Mouse (Mus musculus) embryonic facial prominence, embryonic 14.5 days (tissue): ENCODE data around the gene Thbd. TPM values are rescaled to one million over a fixed set of nuclear protein-coding genes. Genes with fewer than 3 reads are reported as not detected.

Source experiments
- ATAC-seq: fragments of 200-750 bp; cut with Nextera tagmentation; 2 replicates; pipeline ENCODE4 v1.8.0; 2017; ENCODE audit warnings: low read depth, moderate number of reproducible peaks, moderate TSS enrichment
- DNase-seq: peaks from one replicate; pipeline ENCODE4 v3.0.0-alpha.2; 2015; ENCODE audit warnings: low spot score
- H3K27ac ChIP-seq: fragments of 300-500 bp; sonication (generic); replicated peaks from 2 replicates; pipeline ENCODE4 v1.5.1; 2014; ENCODE audit warnings: low read depth, mild to moderate bottlenecking, low read length, moderate library complexity
- H3K27me3 ChIP-seq: fragments of 300-500 bp; sonication (generic); replicated peaks from 2 replicates; pipeline ENCODE4 v1.6.1; 2014; ENCODE audit warnings: low read length; ENCODE audit not compliant: control insufficient read depth, insufficient read depth
- H3K36me3 ChIP-seq: fragments of 300-500 bp; sonication (generic); 2 replicates; pipeline ENCODE4 v1.6.1; 2014; ENCODE audit warnings: low read length, mixed read lengths; ENCODE audit not compliant: control insufficient read depth, insufficient read depth
- H3K4me1 ChIP-seq: fragments of 300-500 bp; sonication (generic); 2 replicates; pipeline ENCODE4 v1.6.1; 2014; ENCODE audit warnings: antibody characterized with exemption, low read length; ENCODE audit not compliant: control insufficient read depth, insufficient read depth
- H3K4me2 ChIP-seq: fragments of 300-500 bp; sonication (generic); 2 replicates; pipeline ENCODE4 v1.6.1; 2014; ENCODE audit warnings: low read depth, mild to moderate bottlenecking, low read length, moderate library complexity, mixed read lengths
- H3K4me3 ChIP-seq: fragments of 300-500 bp; sonication (generic); 2 replicates; pipeline ENCODE4 v1.5.1; 2014; ENCODE audit warnings: low read depth, mild to moderate bottlenecking, low read length
- H3K9ac ChIP-seq: fragments of 300-500 bp; sonication (generic); 2 replicates; pipeline ENCODE4 v1.6.1; 2014; ENCODE audit warnings: low read depth, mild to moderate bottlenecking, low read length, moderate library complexity, mixed read lengths
- H3K9me3 ChIP-seq: fragments of 300-500 bp; sonication (generic); 2 replicates; pipeline ENCODE4 v1.6.1; 2016; ENCODE audit warnings: low read length; ENCODE audit not compliant: control insufficient read depth
- WGBS: fragments of 180-500 bp; shearing (Covaris S2); extraction: QIAGEN DNeasy Blood & Tissue Kit; methylation state at CpG from one replicate; pipeline ENCODE4 v1.1.7; 2014; 5-methylcytosine and 5-hydroxymethylcytosine counted together
- polyA plus RNA-seq: library from polyadenylated mRNA; unstranded; fragments of >200 nt; fragmentation: Nextera tagmentation; extraction: Ambion mirVana; gene quantifications from 2 replicates; pipeline ENCODE4 v1.2.1, GENCODE M21; 2014

Gene Thbd
- polyA plus RNA-seq, result 29.7 and 31.4 TPM in 2 replicates

DNA sequence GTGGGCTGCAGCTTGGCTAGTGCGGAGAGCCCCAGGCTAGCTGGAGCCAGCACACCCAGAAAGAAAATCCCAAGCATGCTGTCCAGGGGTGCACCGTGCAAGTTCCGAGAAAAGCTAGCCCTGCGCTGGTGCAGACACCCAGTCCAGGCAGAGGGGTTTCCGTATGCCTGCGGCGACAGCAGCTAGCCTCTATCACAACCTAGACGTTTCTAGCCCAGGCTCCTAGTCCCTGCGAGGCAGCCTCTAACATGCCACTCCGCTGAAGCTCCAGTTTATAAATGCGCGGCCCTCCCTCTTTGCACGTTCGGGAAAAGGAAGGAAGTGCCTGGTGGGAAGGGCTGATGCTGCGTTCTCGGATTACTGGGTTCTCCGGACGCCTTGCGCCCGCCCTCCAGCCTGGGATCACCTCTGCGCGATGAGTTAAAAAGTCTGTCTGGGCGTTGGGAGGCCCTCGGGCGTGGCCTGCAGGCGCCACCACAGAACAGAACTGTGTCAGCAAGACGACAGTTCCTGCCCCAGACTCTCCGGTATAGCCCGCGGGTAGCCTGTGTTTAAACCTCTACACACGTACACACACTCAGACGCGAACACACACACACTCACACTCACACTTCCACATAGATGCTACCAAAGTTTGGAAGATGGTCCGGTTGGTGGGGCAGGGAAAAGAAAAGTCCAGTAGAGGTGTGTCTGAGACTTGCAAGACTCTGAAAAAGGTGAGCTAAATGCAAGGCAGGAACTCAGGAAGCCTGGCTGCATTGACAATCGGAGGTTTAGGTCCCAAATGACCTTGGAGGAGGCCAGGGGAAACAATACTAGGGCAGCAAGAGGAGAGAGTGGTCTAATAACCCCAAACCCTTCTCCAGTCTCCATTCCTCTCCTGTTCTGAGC lies at the start of gene Thbd:
Gene Thbd, minus strand, starts transcription at position 319 of the 891 bp plus-strand sequence.
- 2% methylated on average over 34 of the region's 35 CpGs for WGBS
- ATAC-seq, result peak; percentile 72
- Histone ChIP-seq H3K9me3 (no peaks in the 10 kb centered on the region), H3K4me3 (peak within 1 kb of the TSS; percentile 43), H3K27me3 (peaks cover 54% of the 10 kb centered on the region), H3K4me1 (peaks cover 17% of the 10 kb centered on the region; the same call in 1 of the 2 replicates), H3K9ac (peak within 1 kb of the TSS; percentile 61), H3K4me2 (peak within 1 kb of the TSS; percentile 78), H3K36me3 (no peaks in the 10 kb centered on the region), H3K27ac (no peak within 1 kb of the TSS)
- DNase-seq, result peak; percentile 87

DNA sequence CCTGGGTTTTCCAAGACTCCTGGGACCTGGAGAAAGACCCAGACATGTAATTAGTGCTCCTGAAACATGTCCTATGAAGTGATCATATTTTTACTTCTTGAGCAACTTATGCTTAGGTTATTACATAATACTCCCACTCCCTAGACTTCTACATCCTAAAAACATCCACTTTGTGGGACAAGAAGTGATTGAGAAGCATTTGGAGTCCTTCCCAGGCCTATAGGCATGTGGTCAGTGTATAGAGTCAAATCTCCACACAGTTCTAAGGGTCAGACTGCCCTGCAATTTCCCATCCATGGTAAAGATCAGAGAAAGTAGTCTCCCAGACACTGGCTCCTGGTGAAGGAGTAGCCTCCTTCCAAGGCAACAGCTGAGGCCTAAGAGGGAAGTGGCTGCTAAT lies 47.4 kb upstream of the Thbd start:
- H3K4me3 ChIP-seq, result no peak overlapping the region
- no peak overlapping the region for H3K4me2 ChIP-seq
- no peaks in the 10 kb centered on the region for H3K9me3 ChIP-seq
- H3K27ac ChIP-seq, result no peak overlapping the region
- ATAC-seq, result no peak
- H3K9ac ChIP-seq, result no peak overlapping the region
- no peaks in the 10 kb centered on the region for H3K4me1 ChIP-seq
- DNase-seq, result no peak
- no peaks in the 10 kb centered on the region for H3K27me3 ChIP-seq
- no peaks in the 10 kb centered on the region for H3K36me3 ChIP-seq

DNA sequence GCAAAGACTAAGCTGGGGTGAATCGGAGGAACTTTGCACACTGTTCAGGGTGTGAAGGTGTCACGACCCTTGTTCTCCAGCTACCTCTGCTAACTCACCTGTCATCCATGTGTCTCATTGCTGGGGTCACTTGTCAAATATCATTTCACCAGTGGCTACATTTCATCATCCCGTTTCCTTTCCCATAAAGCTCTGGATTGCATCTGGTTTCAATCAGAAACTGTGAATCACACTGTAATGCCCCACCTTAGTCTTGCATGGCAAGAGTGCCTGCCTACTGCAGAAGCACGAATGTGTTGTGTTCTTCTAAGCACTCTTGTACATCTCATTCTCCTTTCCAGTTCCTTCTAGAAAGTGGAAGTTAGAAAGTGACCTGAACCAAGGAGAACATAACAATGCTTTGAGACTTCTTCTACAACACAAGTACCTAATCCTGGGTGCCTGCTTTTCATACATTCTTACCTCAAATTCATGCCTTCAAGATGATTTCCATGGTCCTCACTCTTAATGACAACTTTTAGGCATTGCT lies 46.1 kb upstream of the Thbd start:
- no peaks in the 10 kb centered on the region for H3K4me1 ChIP-seq
- no peak overlapping the region for H3K4me3 ChIP-seq
- no peak overlapping the region for H3K27ac ChIP-seq
- no peaks in the 10 kb centered on the region for H3K36me3 ChIP-seq
- H3K9me3 ChIP-seq, result no peaks in the 10 kb centered on the region
- 60% methylated on average over 4 of the region's 4 CpGs for WGBS
- H3K4me2 ChIP-seq, result no peak overlapping the region
- H3K27me3 ChIP-seq, result no peaks in the 10 kb centered on the region
- no peak overlapping the region for H3K9ac ChIP-seq
- DNase-seq, result no peak
- no peak for ATAC-seq

DNA sequence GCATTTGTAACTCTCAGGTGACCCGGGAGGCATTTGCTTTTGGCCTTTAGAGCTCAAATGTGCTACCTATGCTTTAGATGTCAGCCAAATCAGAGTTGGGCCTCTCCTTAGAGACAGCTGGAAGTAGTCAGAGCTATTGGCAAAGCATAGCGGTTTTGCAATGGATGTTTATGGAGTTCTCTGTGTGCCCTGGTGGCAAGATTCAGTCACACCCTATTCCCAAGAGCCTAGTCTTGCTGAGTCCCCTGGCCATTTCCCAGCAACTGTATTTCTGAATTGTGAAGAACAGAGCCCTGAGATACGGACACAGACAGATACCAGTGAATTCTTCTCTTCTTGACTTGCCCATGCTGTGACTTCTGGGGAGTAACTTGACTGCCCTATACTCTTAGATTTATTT lies 45.1 kb upstream of the Thbd start:
- ATAC-seq (no peak), DNase-seq (no peak)
- no peaks in the 10 kb centered on the region for H3K9me3 ChIP-seq
- no peak overlapping the region for H3K4me2 ChIP-seq
- 86% methylated on average over 3 of the region's 3 CpGs for WGBS
- H3K27me3 ChIP-seq, result no peaks in the 10 kb centered on the region
- no peak overlapping the region for H3K9ac ChIP-seq
- no peaks in the 10 kb centered on the region for H3K4me1 ChIP-seq
- H3K4me3 ChIP-seq, result no peak overlapping the region
- no peaks in the 10 kb centered on the region for H3K36me3 ChIP-seq
- H3K27ac ChIP-seq, result no peak overlapping the region

DNA sequence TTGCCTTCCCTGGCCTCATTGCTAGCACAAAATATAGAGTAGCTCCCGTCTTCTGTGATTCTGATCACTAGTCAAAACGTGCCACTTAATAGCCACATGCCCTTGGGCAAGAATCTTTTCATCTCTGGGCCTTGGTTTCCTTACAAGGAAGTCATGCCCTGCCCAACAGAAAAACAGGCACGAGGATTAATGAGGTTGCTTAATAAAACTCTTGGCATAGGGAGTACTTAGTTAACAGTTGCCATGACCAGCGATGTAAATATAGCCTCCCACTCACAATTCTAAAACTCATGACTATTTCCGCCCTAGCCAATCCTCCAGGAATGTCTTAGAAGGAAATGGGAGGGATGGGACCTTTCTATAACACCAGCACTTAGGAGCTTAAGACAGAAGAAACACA lies 43.5 kb upstream of the Thbd start:
- no peaks in the 10 kb centered on the region for H3K36me3 ChIP-seq
- no peaks in the 10 kb centered on the region for H3K4me1 ChIP-seq
- no peaks in the 10 kb centered on the region for H3K9me3 ChIP-seq
- DNase-seq (no peak), ATAC-seq (no peak)
- no peak overlapping the region for H3K4me2 ChIP-seq
- no peaks in the 10 kb centered on the region for H3K27me3 ChIP-seq
- H3K4me3 ChIP-seq, result no peak overlapping the region
- no peak overlapping the region for H3K27ac ChIP-seq
- no peak overlapping the region for H3K9ac ChIP-seq
- 61% methylated on average over 5 of the region's 5 CpGs for WGBS

DNA sequence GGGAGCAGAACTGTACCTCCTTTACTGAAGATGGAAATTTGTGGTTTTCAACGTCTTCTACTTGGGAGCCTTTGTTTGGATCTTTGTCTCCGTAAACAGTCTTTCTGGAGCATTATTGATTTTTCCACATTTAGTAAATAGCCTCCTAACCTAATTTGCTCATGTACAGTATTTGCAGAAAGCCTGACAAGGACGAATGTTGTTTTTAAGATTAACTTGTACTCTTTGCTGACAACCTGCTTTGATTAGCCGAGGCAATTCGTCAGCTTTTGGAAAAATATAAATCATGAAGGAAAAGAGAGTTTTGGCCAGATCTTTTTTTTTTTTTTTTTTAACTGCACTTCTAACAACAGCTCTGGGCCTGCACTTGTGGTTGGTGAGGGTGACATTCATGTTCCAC lies 42.6 kb upstream of the Thbd start:
- H3K27me3 ChIP-seq, result no peaks in the 10 kb centered on the region
- WGBS, result 60% methylated on average over 5 of the region's 5 CpGs
- H3K9ac ChIP-seq, result no peak overlapping the region
- H3K4me2 ChIP-seq, result no peak overlapping the region
- H3K27ac ChIP-seq, result no peak overlapping the region
- no peaks in the 10 kb centered on the region for H3K4me1 ChIP-seq
- no peaks in the 10 kb centered on the region for H3K36me3 ChIP-seq
- DNase-seq (no peak), ATAC-seq (no peak)
- no peaks in the 10 kb centered on the region for H3K9me3 ChIP-seq
- H3K4me3 ChIP-seq, result no peak overlapping the region

DNA sequence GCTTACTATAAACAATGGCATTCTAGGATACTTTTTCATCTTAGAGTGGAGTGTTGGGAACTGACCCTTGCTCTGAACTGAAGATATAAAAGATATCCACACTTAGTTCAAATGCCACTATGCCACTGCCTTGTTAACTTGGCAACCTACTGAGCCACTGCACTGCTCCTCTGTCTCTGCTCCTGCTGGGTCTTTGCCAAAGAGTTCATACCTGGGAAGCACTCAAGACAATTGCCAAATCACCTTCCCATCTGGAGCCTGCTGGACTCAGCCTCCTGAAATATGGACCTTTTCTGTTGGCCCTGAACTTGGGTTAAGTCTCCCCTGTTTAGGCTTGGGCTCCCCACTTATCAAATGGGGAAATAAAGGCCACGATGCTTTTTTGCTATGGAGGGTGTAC lies 41.7 kb upstream of the Thbd start:
- Histone ChIP-seq H3K4me1 (no peaks in the 10 kb centered on the region), H3K4me3 (no peak overlapping the region), H3K27me3 (no peaks in the 10 kb centered on the region), H3K4me2 (no peak overlapping the region), H3K36me3 (no peaks in the 10 kb centered on the region), H3K27ac (no peak overlapping the region), H3K9ac (no peak overlapping the region), H3K9me3 (no peaks in the 10 kb centered on the region)
- 100% methylated on average over 1 of the region's 1 CpGs for WGBS
- ATAC-seq, result no peak
- DNase-seq, result no peak

DNA sequence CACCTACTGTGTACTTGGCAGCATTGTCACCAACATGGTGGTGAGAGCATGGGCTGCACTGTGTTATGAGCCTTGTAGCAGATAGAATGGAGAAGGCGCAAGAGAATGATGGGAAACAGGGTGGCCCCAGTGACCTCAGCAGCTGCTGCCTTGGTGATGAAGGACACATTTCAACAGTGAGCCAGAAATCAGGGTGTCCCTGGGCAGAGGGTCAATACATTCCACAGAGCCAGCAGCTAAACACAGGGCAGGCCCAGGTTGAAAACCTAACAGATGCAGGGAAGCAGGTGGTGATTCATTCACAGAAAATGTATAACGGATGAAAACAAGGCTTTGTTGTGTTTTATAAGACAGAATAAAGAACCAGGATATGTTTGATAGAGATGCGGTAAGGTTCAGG lies 38.5 kb upstream of the Thbd start:
- DNase-seq, result no peak
- ATAC-seq, result no peak

DNA sequence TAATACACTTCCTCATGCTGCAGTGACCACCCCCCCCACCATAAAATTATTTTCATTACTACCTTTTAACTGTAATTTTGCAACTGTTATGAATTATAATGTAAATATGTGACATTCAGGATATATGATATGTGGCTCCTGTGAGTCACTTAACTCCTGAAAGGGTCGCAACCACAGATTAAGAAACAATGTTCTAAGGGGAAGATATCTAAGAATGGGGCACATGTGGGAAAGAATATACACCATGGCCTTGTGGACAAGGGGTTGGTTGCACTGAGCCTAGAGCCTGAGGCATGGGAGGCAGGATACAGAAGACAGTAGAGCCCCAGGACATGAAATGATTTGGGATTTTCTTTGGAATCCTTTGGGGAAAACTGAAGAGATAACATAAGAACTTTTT lies 37.6 kb upstream of the Thbd start:
- no peaks in the 10 kb centered on the region for H3K9me3 ChIP-seq
- no peaks in the 10 kb centered on the region for H3K4me1 ChIP-seq
- no peaks in the 10 kb centered on the region for H3K27me3 ChIP-seq
- DNase-seq, result no peak
- H3K27ac ChIP-seq, result no peak overlapping the region
- no peak overlapping the region for H3K4me3 ChIP-seq
- no peak overlapping the region for H3K4me2 ChIP-seq
- H3K36me3 ChIP-seq, result no peaks in the 10 kb centered on the region
- H3K9ac ChIP-seq, result no peak overlapping the region
- WGBS, result 85% methylated on average over 1 of the region's 1 CpGs
- no peak for ATAC-seq

More for the DNA sequence above, 38.5 kb upstream of the Thbd start:
- H3K4me1 ChIP-seq, result no peaks in the 10 kb centered on the region
- no peaks in the 10 kb centered on the region for H3K36me3 ChIP-seq
- WGBS, result 75% methylated on average over 3 of the region's 3 CpGs
- H3K9me3 ChIP-seq, result no peaks in the 10 kb centered on the region
- no peak overlapping the region for H3K4me2 ChIP-seq
- H3K27ac ChIP-seq, result no peak overlapping the region
- no peaks in the 10 kb centered on the region for H3K27me3 ChIP-seq
- H3K4me3 ChIP-seq, result no peak overlapping the region
- H3K9ac ChIP-seq, result no peak overlapping the region
